Mouse (Mus musculus) MN1 (cell line): ENCODE results near the gene Tnfaip8l2.
"Not testable (repeated sequence)": the region's sequence is repeated elsewhere in the genome, so short reads cannot be mapped to it uniquely, and the experiment has no call there.

ENCODE experiments used
- DNase-seq: peaks from one replicate; pipeline ENCODE4 v3.0.0-alpha.2; 2016; ENCODE audit warnings: low spot score

The Tnfaip8l2 gene

GRCm38 (mm10) chr3:95112760-95113159 lies 29.4 kb downstream of the Tnfaip8l2 start:
- no peak for DNase-seq

GRCm38 (mm10) chr3:95110911-95111726 lies 31.0 kb downstream of the Tnfaip8l2 start, which contains the start of gene Vps72:
Gene Vps72 (plus strand): TSS chr3:95111022.
- peak; percentile 94 for DNase-seq

- DNase-seq = peak; percentile 38
Measured at GRCm38 (mm10) chr3:95107898-95108297, 34.3 kb downstream of the Tnfaip8l2 start.

GRCm38 (mm10) chr3:95107308-95107707 lies 34.9 kb downstream of the Tnfaip8l2 start:
- DNase-seq = not testable (repeated sequence)

- DNase-seq = peak; percentile 99
Measured at GRCm38 (mm10) chr3:95106338-95107117, 35.6 kb downstream of the Tnfaip8l2 start, which contains the start of gene Pip5k1a. Gene Pip5k1a (minus strand): TSS chr3:95106930.

GRCm38 (mm10) chr3:95105586-95106337 lies 36.4 kb downstream of the Tnfaip8l2 start:
- peak; percentile 28 for DNase-seq

- no peak for DNase-seq
Measured at GRCm38 (mm10) chr3:95105121-95105520, 37.0 kb downstream of the Tnfaip8l2 start.

GRCm38 (mm10) chr3:95100854-95101253 lies 41.3 kb downstream of the Tnfaip8l2 start:
- DNase-seq = no peak
